Mouse (Mus musculus) limb, embryonic 14.5 days (tissue): ENCODE results near the gene 4931409K22Rik. TPM values are rescaled to one million over a fixed set of nuclear protein-coding genes. Genes with fewer than 3 reads are reported as not detected.

Experiments used
- ATAC-seq: fragments of 200-750 bp; cut with Nextera tagmentation; 2 replicates; pipeline ENCODE4 v1.8.0; 2017; ENCODE audit warnings: low read depth, moderate number of reproducible peaks, moderate TSS enrichment; ENCODE audit not compliant: low FRiP score
- DNase-seq: peaks from one replicate; pipeline ENCODE4 v3.0.0-alpha.2; 2015; ENCODE audit warnings: low spot score
- H3K27ac ChIP-seq: fragments of 300-500 bp; sonication (generic); replicated peaks from 2 replicates; pipeline ENCODE4 v1.5.1; 2014; ENCODE audit warnings: low read depth, mild to moderate bottlenecking, low read length, moderate library complexity, mixed read lengths
- H3K27me3 ChIP-seq: fragments of 300-500 bp; sonication (generic); 2 replicates; pipeline ENCODE4 v1.6.1; 2014; ENCODE audit warnings: low read length, mixed read lengths; ENCODE audit not compliant: control insufficient read depth, insufficient read depth
- H3K36me3 ChIP-seq: fragments of 300-500 bp; sonication (generic); 2 replicates; pipeline ENCODE4 v1.6.1; 2014; ENCODE audit warnings: mild to moderate bottlenecking, low read length, moderate library complexity, mixed read lengths; ENCODE audit not compliant: control insufficient read depth, insufficient read depth
- H3K4me1 ChIP-seq: fragments of 300-500 bp; sonication (generic); 2 replicates; pipeline ENCODE4 v1.6.1; 2014; ENCODE audit warnings: antibody characterized with exemption, low read length, mixed read lengths; ENCODE audit not compliant: control insufficient read depth, insufficient read depth
- H3K4me2 ChIP-seq: fragments of 300-500 bp; sonication (generic); replicated peaks from 2 replicates; pipeline ENCODE4 v1.6.1; 2014; ENCODE audit warnings: low read depth, mild to moderate bottlenecking, low read length, moderate library complexity; ENCODE audit not compliant: severe bottlenecking
- H3K4me3 ChIP-seq: fragments of 300-500 bp; sonication (generic); replicated peaks from 2 replicates; pipeline ENCODE4 v1.5.1; 2014; ENCODE audit warnings: low read length
- H3K9ac ChIP-seq: fragments of 300-500 bp; sonication (generic); 2 replicates; pipeline ENCODE4 v1.6.1; 2014; ENCODE audit warnings: mild to moderate bottlenecking, low read depth, low read length, moderate library complexity; ENCODE audit not compliant: severe bottlenecking
- H3K9me3 ChIP-seq: fragments of 300-500 bp; sonication (generic); 2 replicates; pipeline ENCODE4 v1.6.1; 2016; ENCODE audit warnings: low read length; ENCODE audit not compliant: control insufficient read depth
- POLR2A ChIP-seq: fragments of 200-500 bp; IDR thresholded peaks from 2 replicates; pipeline ENCODE4 v1.8.0; 2012; ENCODE audit warnings: inconsistent platforms, mild to moderate bottlenecking, moderate library complexity, borderline replicate concordance; ENCODE audit not compliant: insufficient read depth, insufficient read length; ENCODE audit errors: extremely low read depth
- WGBS: fragments of 180-500 bp; shearing (Covaris S2); extraction: QIAGEN DNeasy Blood & Tissue Kit; methylation state at CpG from one replicate; pipeline ENCODE4 v1.1.7; 2014; 5-methylcytosine and 5-hydroxymethylcytosine counted together
- polyA plus RNA-seq, 2 experiments: library from polyadenylated mRNA; depleted of rRNA in 1 of 2; stranded (reverse) in 1 of 2; unstranded in 1 of 2; fragments of >200 nt; fragmentation: Nextera tagmentation in 1 of 2; extraction: Ambion mirVana in 1 of 2; gene quantifications; 2 replicates each; pipeline versions ENCODE4 v1.2.1 to v1.2.3; 2012 to 2014

Gene 4931409K22Rik
- polyA plus RNA-seq (2012; rRNA removed) (0.35 and 0.51 TPM in 2 replicates), polyA plus RNA-seq (2014; fragmentation: Nextera tagmentation; extraction: Ambion mirVana) (0.12 and 0.17 TPM in 2 replicates)

GRCm38 (mm10) chr5:24556709-24557108, at the start of gene 4931409K22Rik:
4931409K22Rik (minus strand) TSS chr5:24556809.
- no peak within 1 kb of the TSS for H3K9ac ChIP-seq
- no peaks in the 10 kb centered on the region for H3K27me3 ChIP-seq
- TF ChIP-seq POLR2A: no peak
- WGBS: 70% methylated on average over 2 of the region's 2 CpGs
- ATAC-seq (no peak), DNase-seq (no peak)
- H3K4me2 ChIP-seq: no peak within 1 kb of the TSS
- no peaks in the 10 kb centered on the region; the same call in 1 of the 2 replicates for H3K9me3 ChIP-seq
- no peak within 1 kb of the TSS for H3K4me3 ChIP-seq
- peaks cover 12% of the 10 kb centered on the region for H3K4me1 ChIP-seq
- no peaks in the 10 kb centered on the region for H3K36me3 ChIP-seq
- no peak within 1 kb of the TSS for H3K27ac ChIP-seq

- WGBS: 25% methylated on average over 14 of the region's 14 CpGs
- H3K4me1 ChIP-seq: peaks cover 33% of the 10 kb centered on the region
- H3K36me3 ChIP-seq: no peaks in the 10 kb centered on the region
- no peaks in the 10 kb centered on the region for H3K27me3 ChIP-seq
- H3K4me3 ChIP-seq: peak overlapping the region; percentile 66; the same call in 1 of the 2 replicates
- no peaks in the 10 kb centered on the region for H3K9me3 ChIP-seq
- no peak for TF ChIP-seq POLR2A
- peak overlapping the region; percentile 91 for H3K4me2 ChIP-seq
- ATAC-seq (no peak), DNase-seq (no peak)
- peak overlapping the region; percentile 86 for H3K9ac ChIP-seq
- peak overlapping the region; percentile 10 for H3K27ac ChIP-seq
Observed at GRCm38 (mm10) chr5:24605980-24606665, 49.5 kb upstream of the 4931409K22Rik start.

GRCm38 (mm10) chr5:24605321-24605979, 48.8 kb upstream of the 4931409K22Rik start:
- H3K4me1 ChIP-seq: peaks cover 38% of the 10 kb centered on the region
- no peak for DNase-seq

GRCm38 (mm10) chr5:24604656-24605100, 48.1 kb upstream of the 4931409K22Rik start:
- Histone ChIP-seq H3K4me1 (peaks cover 41% of the 10 kb centered on the region), H3K4me3 (peak overlapping the region; percentile 66), H3K36me3 (no peaks in the 10 kb centered on the region), H3K9ac (peak overlapping the region; percentile 86), H3K4me2 (peak overlapping the region; percentile 91), H3K27ac (peak overlapping the region; percentile 96), H3K9me3 (no peaks in the 10 kb centered on the region), H3K27me3 (no peaks in the 10 kb centered on the region)
- TF ChIP-seq POLR2A: 0 out of 2 replicates have a peak, but pooled peaks have one; percentile 66
- 5% methylated on average over 38 of the region's 46 CpGs for WGBS
- ATAC-seq (peak; percentile 74), DNase-seq (peak; percentile 84)

More at GRCm38 (mm10) chr5:24605321-24605979, 48.8 kb upstream of the 4931409K22Rik start:
- no peaks in the 10 kb centered on the region for H3K9me3 ChIP-seq
- 3% methylated on average over 6 of the region's 6 CpGs for WGBS
- no peaks in the 10 kb centered on the region for H3K36me3 ChIP-seq
- no peaks in the 10 kb centered on the region for H3K27me3 ChIP-seq
- no peak for TF ChIP-seq POLR2A
- H3K4me2 ChIP-seq: peak overlapping the region; percentile 91
- H3K27ac ChIP-seq: peak overlapping the region; percentile 96
- no peak for ATAC-seq
- peak overlapping the region; percentile 86 for H3K9ac ChIP-seq
- peak overlapping the region; percentile 66 for H3K4me3 ChIP-seq

GRCm38 (mm10) chr5:24604080-24604655, 47.6 kb upstream of the 4931409K22Rik start:
- Histone ChIP-seq H3K27me3 (no peaks in the 10 kb centered on the region), H3K27ac (peak overlapping the region; percentile 96), H3K4me1 (peaks cover 46% of the 10 kb centered on the region), H3K4me2 (peak overlapping the region; percentile 91), H3K9ac (peak overlapping the region; percentile 86), H3K4me3 (peak overlapping the region; percentile 66), H3K9me3 (no peaks in the 10 kb centered on the region), H3K36me3 (no peaks in the 10 kb centered on the region)
- DNase-seq (no peak), ATAC-seq (no peak)
- TF ChIP-seq POLR2A: no peak
- WGBS: 20% methylated on average over 11 of the region's 12 CpGs
